Mouse (Mus musculus): ENCODE measurements at regions not wholly inside any gene's neighbourhood (a gene's known extent, or its start where the extent isn't known, plus 50 kb on each side); places are given as distances from the start of the nearest gene placed in this dataset.

DNA sequence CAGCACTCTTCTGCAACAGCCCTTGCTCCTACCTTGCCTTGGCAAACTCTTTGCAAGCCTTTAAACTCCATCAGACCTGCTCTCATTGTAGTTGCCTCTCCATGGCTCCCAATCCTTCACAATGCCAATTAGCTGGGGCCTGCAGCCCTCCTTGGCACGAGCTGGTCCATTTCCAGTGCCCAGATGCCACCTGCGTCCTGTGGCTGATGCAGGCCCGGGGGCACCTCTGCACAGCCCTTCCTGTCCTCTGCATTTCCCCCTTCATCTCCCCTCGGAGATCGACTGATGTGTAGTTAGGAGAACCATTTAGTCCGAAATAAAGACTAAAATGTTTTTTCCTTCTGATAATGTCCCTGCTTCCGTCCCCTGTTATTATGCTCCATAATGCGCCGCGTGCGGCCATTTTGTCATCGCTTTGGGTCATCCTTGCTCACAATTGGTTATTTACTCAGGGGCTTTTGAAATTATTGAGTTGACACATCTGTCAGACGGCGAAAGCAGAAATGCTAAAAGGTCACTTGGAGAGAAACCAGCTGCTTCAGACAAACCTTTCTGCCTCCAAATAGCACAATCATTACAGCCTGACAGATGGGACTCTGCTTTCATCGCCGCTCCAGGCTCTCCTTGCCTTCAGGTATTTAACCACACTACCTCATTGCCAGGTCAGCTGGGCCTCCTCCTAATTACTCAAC lies 250.0 kb upstream of the Fam92a start:
- TF ChIP-seq POLR2A (IDR thresholded peaks at IDR 0.05; ENCODE audit: insufficient read length, low read depth): no peak
- TF ChIP-seq MAX (IDR thresholded peaks at IDR 0.05; ENCODE audit: low read depth): no peak
- no peak for TF ChIP-seq E2F4 (IDR thresholded peaks at IDR 0.05; ENCODE audit: insufficient read depth)
- TF ChIP-seq MYOG (IDR thresholded peaks at IDR 0.05; ENCODE audit: control insufficient read depth in 1 of 3, insufficient read depth in 1 of 3, insufficient read length in 2 of 3, low read depth in 2 of 3): no peak
- TF ChIP-seq POLR2AphosphoS2 (IDR thresholded peaks at IDR 0.05; ENCODE audit: insufficient read length, low read depth): no peak
- no peak for TF ChIP-seq REST (IDR thresholded peaks at IDR 0.05; ENCODE audit: insufficient read depth, insufficient read length)
- TF ChIP-seq USF1 (IDR thresholded peaks at IDR 0.05; ENCODE audit: low read depth): no peak
- TF ChIP-seq TCF12 (IDR thresholded peaks at IDR 0.05; ENCODE audit: insufficient read depth, poor library complexity, severe bottlenecking): no peak
- no peak for TF ChIP-seq CEBPB (IDR thresholded peaks at IDR 0.05; ENCODE audit: insufficient read depth, poor library complexity, severe bottlenecking)
- no peak for TF ChIP-seq SRF (IDR thresholded peaks at IDR 0.05; ENCODE audit: control insufficient read depth, insufficient read length, low read depth)
- no peak for TF ChIP-seq MYOD1 (IDR thresholded peaks at IDR 0.05; ENCODE audit: control insufficient read depth in 1 of 3, insufficient read length in 2 of 3, low read depth in 2 of 3)
